Mouse (Mus musculus): ENCODE data around the gene Rpl11.
"Not testable (repeated sequence)": the region's sequence is repeated elsewhere in the genome, so short reads cannot be mapped to it uniquely, and the experiment has no call there.

Gene Rpl11

DNA sequence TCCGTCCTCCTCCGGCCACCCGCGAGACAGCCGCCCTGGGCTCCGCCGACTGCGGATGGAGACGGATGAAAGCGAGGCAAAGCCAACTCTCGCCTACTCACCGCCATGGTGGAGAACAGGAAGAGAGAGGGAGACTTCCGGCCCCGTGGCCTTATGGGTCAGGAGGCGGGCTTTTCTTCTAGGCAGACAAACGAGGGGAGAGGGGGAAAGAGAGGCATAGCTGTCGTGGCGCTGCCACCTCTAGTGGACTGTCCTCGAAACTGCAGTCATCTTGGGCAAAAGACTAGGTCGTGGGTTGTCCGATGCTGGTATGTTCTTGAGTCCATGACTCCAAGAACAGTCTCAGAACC, at the start of gene Rpl11:
Rpl11 (minus strand) TSS at position 182 of the 350 bp plus-strand sequence.
- DNase-seq (ENCODE audit: low spot score in 2 of 2): peak; percentile 86 to 87

DNA sequence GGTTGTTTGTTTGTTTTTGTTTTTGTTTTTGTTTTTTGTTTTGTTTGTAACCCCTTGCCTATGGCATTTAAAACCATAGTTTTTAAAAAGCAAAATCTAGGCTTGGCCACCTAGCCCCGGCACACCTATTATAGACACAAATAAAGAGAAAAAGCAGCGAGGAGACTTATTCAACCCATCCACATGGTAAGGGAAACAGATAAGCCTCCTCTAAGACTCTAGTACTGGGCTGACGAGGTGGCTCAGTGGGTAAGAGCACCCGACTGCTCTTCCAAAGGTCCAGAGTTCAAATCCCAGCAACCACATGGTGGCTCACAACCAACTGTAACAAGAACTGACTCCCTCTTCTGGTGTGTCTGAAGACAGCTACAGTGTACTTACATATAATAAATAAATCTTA, 48.5 kb upstream of the Rpl11 start:
- DNase-seq (ENCODE audit: low spot score in 2 of 2): not testable (repeated sequence)

DNA sequence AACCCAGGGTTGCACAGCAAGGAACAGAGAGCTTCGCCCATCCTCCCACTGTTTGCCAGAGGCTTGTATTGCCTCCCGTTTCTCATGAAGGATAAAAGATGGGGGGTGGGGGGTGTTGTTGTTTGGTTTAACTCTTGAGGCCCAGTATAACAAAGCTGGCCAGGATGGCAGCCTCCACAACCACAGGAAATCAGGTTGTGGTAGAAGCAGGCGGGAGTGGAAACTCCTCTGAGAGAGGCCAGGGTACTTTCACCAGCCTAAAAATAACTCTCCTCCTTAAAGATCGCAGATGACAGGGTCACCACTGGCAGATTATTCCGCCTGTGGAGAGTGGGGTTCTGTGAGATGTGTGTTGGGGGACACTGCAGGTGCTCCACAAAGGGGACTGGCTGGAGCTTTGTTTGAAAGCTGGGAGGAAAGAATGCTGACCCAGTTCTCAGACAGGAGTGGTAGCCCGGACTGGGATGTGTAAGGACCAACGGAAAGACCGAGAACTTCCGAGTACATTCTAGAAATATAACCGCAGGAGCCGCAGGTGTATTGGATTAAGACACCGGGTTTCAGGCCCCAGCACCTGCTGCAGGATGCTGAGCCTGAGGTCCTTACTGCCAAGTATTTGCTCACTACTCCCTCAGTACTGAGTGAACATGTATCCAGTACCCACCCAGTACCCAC, 47.3 kb upstream of the Rpl11 start:
- no peak for DNase-seq (ENCODE audit: low spot score in 2 of 2)

DNA sequence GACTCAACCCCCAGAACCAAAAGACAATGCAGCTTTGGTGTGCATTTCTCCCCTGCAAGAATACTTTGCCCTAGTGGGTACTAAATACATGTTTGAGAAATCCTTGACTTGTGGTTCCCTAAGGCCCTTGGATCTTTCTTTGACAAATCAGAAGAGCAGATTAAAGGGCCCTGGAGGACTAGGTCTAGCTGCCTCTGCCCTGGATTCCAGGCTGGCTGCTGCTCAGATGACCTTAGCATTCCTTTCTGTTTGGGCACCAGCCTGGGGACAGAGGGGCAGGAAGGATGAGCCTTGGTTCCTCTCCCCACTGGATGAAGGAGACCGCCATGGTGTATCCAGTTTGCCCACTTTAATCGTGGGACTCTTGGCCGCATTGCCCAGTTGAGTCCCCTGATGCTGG, 45.2 kb upstream of the Rpl11 start:
- no peak for DNase-seq (ENCODE audit: low spot score in 2 of 2)

DNA sequence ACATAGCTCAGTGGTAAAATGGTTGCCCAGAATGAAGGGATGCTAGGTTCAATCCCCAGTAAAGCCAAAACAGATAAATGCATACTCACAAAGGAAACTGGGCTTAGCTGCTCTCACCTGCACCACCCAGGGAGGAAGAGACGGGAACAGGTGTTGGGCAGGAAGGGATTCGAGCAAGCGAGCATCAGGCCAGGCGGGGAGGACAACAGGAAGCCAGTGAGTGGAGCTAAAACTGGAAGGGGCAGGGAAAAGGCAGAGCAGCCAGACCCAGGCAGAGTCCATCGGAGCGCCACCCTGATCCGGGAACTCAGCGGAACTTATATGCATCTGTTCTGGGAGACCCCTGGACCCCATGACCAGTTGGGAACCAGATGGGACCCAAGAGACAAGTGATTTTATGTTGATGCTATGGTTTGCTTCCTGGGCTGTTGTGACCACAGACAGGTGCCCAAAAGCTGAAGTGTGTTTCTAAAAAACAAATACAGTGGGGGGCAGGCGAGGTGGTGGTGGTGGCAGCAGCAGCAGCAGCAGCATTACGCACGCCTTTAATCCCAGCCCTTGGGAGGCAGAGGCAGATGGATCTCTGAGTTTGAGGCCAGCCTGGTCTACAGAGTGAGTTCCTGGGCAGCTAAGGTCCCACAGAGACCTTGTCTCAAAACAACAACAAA, 43.4 kb upstream of the Rpl11 start:
- DNase-seq (ENCODE audit: low spot score in 2 of 2): no peak

DNA sequence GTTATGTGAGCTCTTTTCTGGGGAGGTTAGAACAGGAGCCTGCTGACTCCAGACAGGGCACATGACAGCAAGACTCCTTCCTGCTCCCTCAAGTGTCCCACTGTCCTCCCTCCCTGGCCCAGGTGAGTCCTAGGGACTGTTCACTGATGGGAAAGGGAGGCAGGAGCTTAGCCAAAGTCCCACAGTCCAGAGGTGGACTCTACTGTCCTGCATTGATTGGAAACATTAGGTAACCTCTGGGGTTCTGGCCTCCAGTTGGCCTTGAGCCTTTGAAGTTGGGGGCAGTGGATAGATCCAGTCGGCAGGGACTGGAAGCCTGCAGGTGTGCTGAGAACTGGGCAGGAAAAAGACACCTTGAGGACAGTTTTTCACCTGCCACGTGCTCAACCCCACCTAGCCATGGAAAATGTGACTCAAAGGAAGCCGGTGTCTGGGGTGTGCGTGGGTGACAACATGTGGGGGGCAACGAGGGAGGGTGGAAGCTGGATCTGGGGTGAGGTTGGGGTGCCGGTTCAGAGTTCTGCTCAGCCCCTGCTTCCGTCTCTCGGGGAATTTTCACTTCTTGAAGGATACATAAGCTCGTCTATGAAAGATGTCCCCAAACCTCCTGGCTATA, 42.4 kb upstream of the Rpl11 start:
- no peak for DNase-seq (ENCODE audit: low spot score in 2 of 2)

DNA sequence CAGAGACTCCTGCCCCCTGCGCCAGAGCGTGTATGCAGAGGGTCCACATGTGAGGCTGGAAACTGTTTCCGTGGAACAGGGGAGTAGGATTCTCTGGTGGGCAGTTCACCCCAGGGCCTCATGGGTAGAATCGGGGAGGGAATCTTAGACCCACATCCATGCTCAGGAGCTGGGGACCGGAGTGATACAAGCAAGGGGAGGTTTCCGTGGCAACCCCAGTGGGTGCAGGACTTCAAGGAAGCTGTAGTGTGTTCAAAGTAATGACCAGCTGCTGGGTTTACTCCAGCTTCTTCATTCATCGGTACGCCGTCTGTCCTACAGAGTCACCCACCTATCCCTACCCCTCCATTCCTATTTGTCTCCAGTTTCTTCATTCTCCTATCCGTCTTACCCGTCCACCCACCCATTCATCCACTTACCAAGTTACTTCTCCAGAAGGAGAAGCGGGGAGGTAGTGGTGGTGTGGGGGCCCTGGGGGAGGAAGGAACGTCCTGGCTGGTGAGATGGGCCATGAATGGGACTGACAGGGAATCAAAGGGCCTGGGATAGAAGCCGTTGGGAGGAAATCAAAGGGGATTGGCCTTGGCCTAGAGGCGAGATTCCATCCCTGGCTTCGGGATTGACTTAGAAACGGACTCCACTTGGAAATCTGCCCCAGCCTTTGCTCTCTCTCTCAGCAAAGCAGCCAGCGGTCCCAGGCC, 41.4 kb upstream of the Rpl11 start:
- DNase-seq (ENCODE audit: low spot score in 2 of 2): peak; percentile 28 to 34

DNA sequence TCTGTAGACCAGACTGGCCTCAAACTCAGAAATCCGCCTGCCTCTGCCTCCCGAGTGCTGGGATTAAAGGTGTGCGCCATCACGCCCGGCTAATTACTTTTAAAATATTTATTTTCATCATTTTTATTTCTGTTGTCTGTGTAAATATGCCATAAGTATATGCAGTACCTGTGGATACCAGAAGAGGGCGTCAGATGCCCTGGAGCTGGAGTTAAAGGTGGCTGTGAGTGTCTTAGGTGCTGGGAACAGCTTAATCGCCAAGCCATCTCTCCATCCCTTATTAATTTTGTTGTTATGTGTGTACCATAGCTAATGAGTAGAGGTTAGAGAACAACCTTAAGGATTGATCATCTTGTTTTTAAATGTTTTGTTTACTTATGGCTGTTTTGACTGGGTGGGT, 39.3 kb upstream of the Rpl11 start:
- DNase-seq (ENCODE audit: low spot score in 2 of 2): no peak

DNA sequence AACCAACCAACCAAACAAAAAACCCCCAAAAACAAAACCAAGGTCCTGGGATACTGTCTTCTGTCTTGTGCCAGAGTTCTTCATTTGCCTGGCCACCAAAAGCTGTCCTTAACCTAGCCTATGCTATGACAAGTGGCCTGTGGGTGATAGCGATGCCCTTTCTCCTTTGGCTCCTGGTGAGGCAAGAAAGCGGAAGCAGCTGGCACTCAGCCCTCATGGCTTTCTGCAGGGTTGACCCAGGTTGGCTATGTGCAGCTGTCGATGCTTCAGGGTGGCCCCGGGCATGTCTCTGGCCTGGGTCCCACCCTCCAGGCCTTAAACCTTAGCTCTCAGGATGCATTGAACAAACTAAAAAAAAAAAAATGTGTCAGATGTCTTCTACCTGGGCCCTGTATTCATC, 38.1 kb upstream of the Rpl11 start:
- no peak for DNase-seq (ENCODE audit: low spot score in 2 of 2)

DNA sequence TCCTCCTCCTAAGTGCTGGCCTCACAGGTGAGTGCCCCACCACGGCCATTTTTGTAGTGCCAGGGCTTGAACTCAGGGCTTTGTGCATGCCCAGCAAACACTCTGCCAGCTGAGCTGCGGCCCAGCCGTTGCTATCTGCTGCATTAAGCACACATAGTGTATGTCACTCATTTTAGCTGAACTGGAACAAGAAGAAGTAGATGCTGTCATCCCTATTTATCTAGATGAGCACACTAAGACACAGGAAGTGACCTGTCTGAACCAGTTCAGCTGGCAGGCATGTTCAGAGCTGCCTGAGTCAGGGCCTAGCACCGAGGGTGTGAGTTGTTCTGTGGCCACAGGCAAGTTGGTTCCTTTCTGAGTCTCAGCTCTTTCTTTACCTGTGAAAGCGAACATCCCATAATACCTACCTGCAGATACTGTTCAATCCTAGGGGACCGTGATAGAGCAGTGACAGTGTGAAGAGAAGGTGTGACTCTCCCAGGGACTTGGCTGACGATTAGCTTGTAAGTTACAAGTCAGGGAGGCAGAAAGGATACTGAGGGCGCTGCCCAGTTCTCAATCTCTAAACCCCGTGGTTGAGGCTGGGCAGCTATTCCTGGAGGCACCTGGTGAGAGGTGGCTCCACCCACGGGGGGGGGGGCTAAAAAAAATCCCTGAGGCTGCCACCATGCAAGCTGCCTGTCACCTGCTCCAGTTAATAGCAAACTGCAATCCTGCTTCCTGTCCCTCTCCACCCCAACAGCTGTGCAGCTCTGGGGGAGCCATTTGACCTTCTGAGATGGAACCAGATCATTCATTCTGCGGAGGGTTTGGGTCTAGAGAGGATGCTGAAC, 36.7 kb upstream of the Rpl11 start:
- DNase-seq (ENCODE audit: low spot score in 2 of 2): no peak

DNA sequence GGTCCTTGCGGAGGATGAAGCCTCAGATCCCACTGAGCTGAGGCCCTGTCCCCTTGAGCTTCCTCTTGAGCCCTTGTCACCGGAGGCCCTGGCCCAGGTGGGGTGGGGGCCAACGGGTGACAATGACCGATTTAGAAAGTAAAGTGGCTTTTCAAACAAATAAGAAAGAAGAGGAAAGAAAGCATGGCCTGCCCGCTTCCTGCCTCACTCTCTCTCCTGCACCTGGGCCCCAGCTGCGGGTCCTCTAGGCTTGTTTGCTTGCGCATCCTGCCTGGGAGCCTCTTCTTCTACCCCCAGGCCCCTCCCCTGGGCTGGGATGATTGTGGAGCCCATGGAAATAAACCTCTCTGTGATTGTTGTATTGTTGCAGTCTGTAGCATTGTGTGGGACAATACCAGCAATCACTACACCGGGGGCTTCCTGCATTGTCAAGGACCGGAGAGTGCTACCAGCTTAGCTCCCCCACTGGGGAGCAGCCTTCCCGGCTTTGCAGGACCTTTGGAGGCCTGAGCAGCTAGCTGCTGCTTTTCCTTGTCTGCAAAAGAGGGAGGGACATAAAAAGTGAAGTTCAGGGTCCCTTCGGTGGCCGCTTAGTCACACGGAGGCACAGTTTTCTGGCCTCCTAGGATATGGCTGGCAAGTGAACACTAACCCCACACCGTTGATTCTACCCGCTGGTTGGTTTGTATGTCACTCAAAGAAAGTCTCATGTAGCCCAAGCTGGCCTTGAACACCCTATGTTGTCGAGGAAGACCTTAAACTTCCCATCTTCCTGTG, 35.9 kb upstream of the Rpl11 start:
- DNase-seq (ENCODE audit: low spot score in 2 of 2): no peak

DNA sequence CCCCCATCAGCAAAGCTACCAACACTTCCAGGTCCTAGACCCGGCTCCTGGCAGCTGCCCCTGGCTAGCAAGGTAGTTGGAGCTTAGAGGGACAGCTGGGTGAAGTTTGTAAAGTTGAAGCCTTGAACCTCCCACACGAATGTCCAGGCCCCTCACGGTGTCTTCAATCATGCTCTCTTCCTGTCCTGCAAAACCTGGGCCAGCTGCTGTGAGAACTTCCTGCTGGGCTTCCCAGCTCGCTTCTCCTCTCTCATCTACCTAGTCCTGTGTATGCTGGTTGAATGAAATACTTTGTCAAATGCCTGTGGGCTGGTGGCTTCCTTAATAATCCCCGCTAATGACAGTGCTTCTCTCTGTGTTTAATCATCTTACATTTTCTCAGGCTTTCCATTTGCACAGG, 35.1 kb upstream of the Rpl11 start:
- no peak for DNase-seq (ENCODE audit: low spot score in 2 of 2)

DNA sequence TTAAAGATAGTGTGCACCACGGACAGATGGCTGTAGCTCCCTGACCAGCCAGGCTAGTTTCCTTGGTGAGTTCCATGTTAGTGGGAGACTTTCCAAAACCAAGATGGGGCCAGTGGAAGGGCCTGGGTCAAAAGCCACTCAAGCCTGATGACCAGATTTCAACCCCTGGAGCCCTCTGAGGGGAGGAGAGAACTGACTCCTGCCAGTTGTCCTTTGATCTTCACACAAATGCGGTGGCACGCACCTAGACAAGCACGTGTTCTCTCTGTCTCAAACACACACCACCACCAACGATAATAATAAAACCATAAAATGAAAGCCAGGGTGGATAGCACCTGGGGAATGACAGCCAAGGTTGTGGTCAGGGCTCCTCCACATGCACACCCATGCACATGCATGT, 34.0 kb upstream of the Rpl11 start:
- DNase-seq (ENCODE audit: low spot score in 2 of 2): no peak

DNA sequence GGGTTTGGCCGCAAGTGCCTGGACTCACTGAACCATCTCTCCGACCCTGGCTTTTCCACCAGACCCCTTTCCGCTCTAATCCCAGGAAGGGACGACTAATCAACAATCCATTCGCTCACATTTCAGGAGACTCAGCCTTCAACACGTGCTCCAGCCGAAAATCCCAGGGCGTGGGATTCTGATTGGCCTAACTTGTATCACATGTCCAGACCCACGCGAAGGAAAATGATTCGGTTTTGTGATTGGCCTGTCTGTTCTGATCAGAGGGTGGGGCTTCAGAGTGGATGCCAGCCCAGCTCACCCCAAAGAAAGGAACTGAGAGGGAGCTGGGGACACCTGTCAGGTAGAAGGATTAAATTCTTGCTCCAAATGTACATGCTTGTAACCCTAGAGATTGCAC, 31.6 kb upstream of the Rpl11 start:
- DNase-seq (ENCODE audit: low spot score in 2 of 2): no peak

DNA sequence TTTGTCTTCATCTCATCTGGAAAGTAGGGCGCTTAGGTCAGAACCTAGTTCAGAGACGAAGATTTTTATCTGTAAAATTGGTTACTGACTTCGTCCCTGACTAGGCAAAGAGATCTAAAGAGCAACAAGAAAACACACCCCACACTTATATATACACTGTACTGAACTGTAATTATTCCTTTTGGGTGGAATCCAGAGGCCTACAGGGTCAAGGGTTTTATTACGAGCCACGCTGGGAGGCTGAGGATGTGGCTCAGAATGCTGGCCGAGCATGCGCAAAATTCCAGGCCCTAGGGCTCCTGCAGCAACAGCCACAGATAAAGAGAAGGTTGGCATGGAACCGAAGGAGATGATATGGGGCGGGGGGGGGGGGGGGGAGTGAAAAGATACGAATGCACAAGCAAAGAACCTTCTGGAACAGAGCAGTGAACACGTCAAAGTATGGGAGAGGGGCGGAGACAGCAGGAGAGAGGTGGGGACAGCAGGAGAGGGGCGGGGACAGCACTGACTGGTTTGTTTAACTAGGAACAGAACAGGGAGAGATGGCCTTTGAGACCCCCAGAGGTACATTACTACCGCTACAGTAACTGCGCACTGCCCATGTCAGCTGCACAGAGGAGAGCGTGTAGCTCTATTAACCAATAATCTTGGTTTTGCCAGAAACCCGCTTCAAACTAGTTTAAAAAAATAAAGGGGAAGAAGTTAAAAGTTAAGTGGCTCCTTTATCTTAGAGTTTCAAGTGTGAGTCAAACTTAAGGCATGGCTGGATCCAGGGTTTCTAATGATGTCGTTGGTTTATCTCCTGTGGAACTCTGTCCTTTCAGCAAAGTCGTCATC, 30.3 kb upstream of the Rpl11 start:
- no peak for DNase-seq (ENCODE audit: low spot score in 2 of 2)

DNA sequence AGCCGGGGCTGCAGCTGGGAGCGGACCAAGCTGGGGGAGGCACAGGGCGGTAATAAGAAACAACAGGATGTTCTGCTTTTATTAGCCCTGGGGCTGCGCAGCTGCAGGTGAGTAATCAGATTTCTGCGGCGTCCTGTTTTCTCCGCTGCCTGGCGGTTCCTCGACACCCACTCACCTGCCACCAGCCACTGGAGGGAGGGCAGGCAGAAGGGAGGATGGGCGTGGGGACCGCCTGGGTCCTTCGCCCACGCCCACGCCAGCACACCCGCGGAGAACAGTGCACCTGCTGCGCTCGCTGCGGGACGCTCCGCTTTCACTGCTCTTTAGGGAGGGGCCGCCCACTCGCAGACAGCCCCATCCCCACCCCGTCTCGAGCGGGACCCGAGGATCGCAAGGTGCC, 28.5 kb upstream of the Rpl11 start:
- no peak for DNase-seq (ENCODE audit: low spot score in 2 of 2)

DNA sequence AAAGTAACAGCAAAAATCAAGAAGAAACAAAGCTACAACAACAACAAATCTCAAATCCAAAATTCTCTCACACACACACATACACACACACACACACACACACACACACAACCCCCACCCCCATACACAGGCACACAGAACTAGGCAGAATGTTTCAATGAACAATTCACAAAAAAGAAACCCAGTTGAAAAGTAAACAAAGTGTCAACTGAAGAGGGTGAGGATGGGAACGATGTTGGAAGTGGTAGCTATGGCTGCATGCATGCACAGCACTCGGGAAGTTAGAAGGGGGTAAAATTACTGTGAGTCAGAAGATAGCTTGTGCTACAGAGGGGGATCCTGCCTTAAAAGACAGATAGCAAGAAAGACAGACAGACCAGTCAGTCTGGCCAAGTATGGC, 25.4 kb upstream of the Rpl11 start:
- no peak for DNase-seq (ENCODE audit: low spot score in 2 of 2)

DNA sequence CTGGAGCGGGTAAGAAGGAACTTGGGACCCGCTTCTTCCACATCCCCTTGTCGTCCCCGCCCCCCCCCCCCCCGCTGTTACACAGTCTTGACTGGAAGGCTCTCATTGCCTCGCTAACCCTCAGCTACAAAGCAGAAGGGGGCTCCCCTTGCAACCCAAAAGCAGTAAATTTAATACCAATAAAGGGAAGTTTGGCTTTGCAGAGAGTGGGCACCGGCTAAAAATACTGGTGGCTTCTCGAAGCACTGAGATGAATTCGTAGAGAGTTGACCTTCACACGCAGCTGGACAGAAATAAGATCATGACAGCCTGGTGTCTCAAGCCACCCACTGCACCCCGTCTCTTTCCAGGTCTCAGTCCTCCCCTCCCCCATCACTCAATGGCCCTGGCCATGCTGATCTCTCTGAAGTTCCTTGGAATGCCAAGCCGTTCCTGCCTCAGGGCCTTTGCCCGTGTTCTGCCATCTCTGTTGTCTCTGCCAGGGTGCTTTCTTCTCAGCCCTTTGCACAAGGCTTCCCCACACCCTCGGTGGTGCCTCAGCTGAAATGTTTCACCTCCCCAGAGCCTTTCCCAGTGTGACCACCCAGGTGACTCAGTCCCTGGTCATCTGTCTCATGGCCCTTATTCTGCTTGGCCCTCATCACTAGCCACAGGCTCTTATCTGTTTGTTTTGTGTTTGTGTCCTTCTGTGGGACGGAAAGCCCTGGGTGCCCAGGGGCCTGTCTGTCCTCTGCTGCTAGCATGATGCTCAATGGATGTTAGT, 23.7 kb upstream of the Rpl11 start:
- DNase-seq (ENCODE audit: low spot score in 2 of 2): no peak

DNA sequence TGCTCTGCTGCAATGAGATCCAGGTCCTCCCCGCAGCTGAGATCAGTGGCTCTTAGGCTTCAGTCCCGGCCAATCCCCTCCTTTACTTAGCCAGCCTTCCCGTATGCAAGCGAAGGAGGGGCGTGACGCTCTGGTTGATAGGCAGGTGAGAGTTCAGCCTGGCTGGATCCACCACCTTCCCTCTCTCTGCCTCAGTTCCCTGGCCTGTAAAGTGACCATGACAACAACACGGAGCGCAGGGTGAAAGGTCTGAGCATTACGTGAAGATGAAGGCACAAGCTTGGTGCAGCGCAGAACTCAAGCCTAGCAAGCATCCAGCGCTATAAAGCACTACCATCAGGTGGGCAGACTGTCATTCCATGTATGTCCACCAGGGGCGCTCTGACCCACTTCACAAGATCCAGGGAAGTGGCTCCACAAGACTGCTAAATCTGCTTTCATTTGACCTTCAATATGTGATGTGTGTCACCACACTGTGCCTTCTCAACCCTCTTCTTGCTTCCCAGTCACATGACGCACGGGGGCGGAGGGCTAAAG, 18.0 kb upstream of the Rpl11 start:
- peak; percentile 51 to 74 for DNase-seq (ENCODE audit: low spot score in 2 of 2)

Data from frontal cortex, postnatal 14 days (tissue).